Mouse (Mus musculus) limb, embryonic 13.5 days (tissue): ENCODE measurements around the gene Metap2. TPM values are rescaled to one million over a fixed set of nuclear protein-coding genes. Genes with fewer than 3 reads are reported as not detected.
"Not testable (repeated sequence)": the region's sequence is repeated elsewhere in the genome, so short reads cannot be mapped to it uniquely, and the experiment has no call there.

Experiments
- ATAC-seq: fragments of 200-750 bp; cut with Nextera tagmentation; 2 replicates; pipeline ENCODE4 v1.8.0; 2017; ENCODE audit warnings: low read depth, moderate number of reproducible peaks, moderate TSS enrichment; ENCODE audit not compliant: low FRiP score
- H3K27ac ChIP-seq: fragments of 300-500 bp; sonication (generic); 2 replicates; pipeline ENCODE4 v1.5.1; 2015; ENCODE audit warnings: inconsistent platforms, mild to moderate bottlenecking, moderate library complexity
- H3K27me3 ChIP-seq: fragments of 300-500 bp; sonication (generic); 2 replicates; pipeline ENCODE4 v1.6.1; 2015; ENCODE audit warnings: mild to moderate bottlenecking, inconsistent platforms
- H3K36me3 ChIP-seq: fragments of 300-500 bp; sonication (generic); 2 replicates; pipeline ENCODE4 v1.6.1; 2015; ENCODE audit warnings: inconsistent platforms, mild to moderate bottlenecking, moderate library complexity
- H3K4me1 ChIP-seq: fragments of 300-500 bp; sonication (generic); 2 replicates; pipeline ENCODE4 v1.6.1; 2015; ENCODE audit warnings: inconsistent platforms
- H3K4me2 ChIP-seq: fragments of 300-500 bp; sonication (generic); replicated peaks from 2 replicates; pipeline ENCODE4 v1.6.1; 2015; ENCODE audit warnings: inconsistent platforms, mild to moderate bottlenecking, moderate library complexity
- H3K4me3 ChIP-seq: fragments of 300-500 bp; sonication (generic); 2 replicates; pipeline ENCODE4 v1.5.1; 2015; ENCODE audit warnings: moderate library complexity, mild to moderate bottlenecking, inconsistent platforms
- H3K9ac ChIP-seq: fragments of 300-500 bp; sonication (generic); 2 replicates; pipeline ENCODE4 v1.6.1; 2015; ENCODE audit warnings: mild to moderate bottlenecking, inconsistent platforms
- H3K9me3 ChIP-seq: fragments of 300-500 bp; sonication (generic); 2 replicates; pipeline ENCODE4 v1.6.1; 2016; ENCODE audit warnings: inconsistent platforms
- WGBS: fragments of 180-500 bp; shearing (Covaris S2); methylation state at CpG from one replicate; pipeline ENCODE4 v1.1.7; 2015; 5-methylcytosine and 5-hydroxymethylcytosine counted together
- polyA plus RNA-seq: library from polyadenylated mRNA; unstranded; fragments of >200 nt; fragmentation: Nextera tagmentation; extraction: Ambion mirVana; gene quantifications from 2 replicates; pipeline ENCODE4 v1.2.1, GENCODE M21; 2015

Gene Metap2
- polyA plus RNA-seq, 1 experiment from 2014 or later: 188 TPM

DNA sequence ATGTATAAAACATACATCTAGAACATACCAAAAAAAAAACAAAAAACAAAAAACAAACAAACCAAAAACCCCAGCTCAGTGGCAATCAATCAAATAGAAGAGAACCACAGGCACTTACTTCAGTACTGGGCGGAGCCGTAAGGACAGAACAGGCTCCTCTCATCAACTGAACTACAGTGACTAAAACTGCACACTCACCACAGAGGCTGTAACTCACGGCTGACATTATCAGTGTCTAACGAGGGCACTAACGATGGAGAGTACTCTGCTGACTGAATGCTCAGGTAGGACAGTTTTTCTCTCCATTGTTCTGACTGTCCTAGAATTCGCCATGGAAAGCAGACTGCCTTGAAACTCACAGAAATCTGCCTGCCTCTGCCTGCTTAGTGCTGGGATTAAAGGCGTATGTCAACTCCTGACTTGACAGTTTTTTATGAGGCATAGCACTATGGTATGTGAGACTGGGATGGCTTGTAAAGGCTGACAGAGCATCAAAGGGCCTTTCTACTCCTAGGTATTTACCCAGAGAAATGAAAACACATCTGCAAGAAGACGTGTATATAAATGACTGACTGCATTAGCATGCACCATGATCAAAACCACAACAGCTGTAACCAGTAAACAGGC lies 14.0 kb downstream of the Metap2 start:
- Histone ChIP-seq H3K27me3 (no peaks in the 10 kb centered on the region), H3K9ac (no peak overlapping the region), H3K36me3 (peaks cover 68% of the 10 kb centered on the region), H3K27ac (no peak overlapping the region), H3K4me2 (no peak overlapping the region), H3K4me3 (no peak overlapping the region), H3K9me3 (no peaks in the 10 kb centered on the region), H3K4me1 (peaks cover 3% of the 10 kb centered on the region; the same call in 1 of the 2 replicates)
- no peak for ATAC-seq
- 74% methylated on average over 8 of the region's 8 CpGs for WGBS

DNA sequence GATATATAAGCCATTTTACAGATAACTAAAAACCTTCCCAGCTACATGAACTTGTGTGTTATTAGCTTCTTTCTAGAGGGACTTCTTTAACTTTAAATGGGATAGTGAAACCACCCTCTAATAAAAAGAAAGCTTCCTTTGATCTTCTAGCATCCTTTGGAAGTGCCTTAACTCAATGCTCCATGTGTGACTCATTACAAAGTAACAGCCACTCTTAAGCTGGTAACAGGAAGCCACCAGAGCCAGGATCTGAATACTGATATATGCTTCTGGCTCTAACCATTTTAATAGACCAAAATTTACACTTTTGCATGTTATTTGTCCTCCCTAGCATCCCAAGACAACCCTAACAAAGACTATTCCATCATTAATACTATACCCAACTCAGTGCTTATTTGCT lies 15.0 kb downstream of the Metap2 start:
- H3K27me3 ChIP-seq: no peaks in the 10 kb centered on the region
- no peak overlapping the region for H3K27ac ChIP-seq
- H3K4me3 ChIP-seq: no peak overlapping the region
- H3K9me3 ChIP-seq: no peaks in the 10 kb centered on the region
- ATAC-seq: no peak
- no peaks in the 10 kb centered on the region for H3K4me1 ChIP-seq
- H3K36me3 ChIP-seq: peaks cover 68% of the 10 kb centered on the region
- no peak overlapping the region for H3K9ac ChIP-seq
- H3K4me2 ChIP-seq: no peak overlapping the region

- ATAC-seq: no peak
- Histone ChIP-seq H3K4me2 (no peak overlapping the region), H3K27me3 (no peaks in the 10 kb centered on the region), H3K9me3 (no peaks in the 10 kb centered on the region), H3K4me1 (no peaks in the 10 kb centered on the region), H3K27ac (no peak overlapping the region), H3K4me3 (no peak overlapping the region), H3K36me3 (peaks cover 61% of the 10 kb centered on the region), H3K9ac (no peak overlapping the region)
- WGBS: 92% methylated on average over 4 of the region's 4 CpGs
Measured at GRCm38 (mm10) chr10:93878732-93879131, 18.2 kb downstream of the Metap2 start.

DNA sequence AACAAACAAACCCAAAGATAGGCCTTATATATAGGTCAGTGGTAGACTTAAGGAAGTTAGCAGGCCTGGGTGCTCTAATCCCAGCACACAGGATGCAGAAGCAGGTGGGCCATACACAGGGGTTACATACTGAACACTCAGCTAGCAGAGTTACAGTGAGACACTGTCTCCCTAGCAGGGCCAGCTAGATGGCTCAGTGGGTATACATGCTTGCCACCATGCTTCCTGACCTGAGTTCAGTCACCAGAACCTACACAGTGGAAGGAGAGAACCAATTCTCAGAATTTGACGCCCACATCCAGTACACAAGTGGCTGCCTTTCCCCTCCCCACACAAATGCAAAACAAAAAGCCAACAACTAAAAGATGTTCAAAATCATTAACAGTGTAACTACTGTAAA lies 20.1 kb downstream of the Metap2 start:
- H3K9ac ChIP-seq: no peak overlapping the region
- no peak for ATAC-seq
- no peaks in the 10 kb centered on the region for H3K4me1 ChIP-seq
- H3K27me3 ChIP-seq: no peaks in the 10 kb centered on the region
- no peak overlapping the region for H3K27ac ChIP-seq
- no peak overlapping the region for H3K4me2 ChIP-seq
- WGBS: 85% methylated on average over 1 of the region's 1 CpGs
- H3K36me3 ChIP-seq: peaks cover 67% of the 10 kb centered on the region
- H3K4me3 ChIP-seq: no peak overlapping the region
- H3K9me3 ChIP-seq: no peaks in the 10 kb centered on the region

DNA sequence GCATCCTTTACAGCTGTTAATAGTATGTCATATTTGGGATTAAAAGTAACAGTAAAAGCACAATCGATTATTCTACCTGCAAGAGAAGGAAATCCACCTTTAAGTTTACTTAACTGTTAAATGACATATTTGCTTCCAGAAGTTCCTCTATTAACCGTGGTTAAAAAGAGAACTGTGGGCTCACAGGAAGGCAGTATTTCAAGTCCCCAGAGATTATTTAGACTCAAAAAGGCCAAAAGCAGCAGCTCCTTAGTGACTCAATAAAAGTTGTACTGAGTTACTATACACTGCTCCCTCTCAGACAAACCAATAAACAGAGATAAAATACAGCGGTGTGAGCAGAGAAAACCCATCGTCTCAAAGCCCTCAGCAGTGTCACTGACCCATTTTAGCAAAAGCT lies 28.0 kb downstream of the Metap2 start:
- H3K27me3 ChIP-seq: no peaks in the 10 kb centered on the region
- 75% methylated on average over 4 of the region's 4 CpGs for WGBS
- H3K36me3 ChIP-seq: peaks cover 86% of the 10 kb centered on the region

GRCm38 (mm10) chr10:93868401-93868800 lies 28.5 kb downstream of the Metap2 start:
- Histone ChIP-seq H3K36me3 (peaks cover 84% of the 10 kb centered on the region), H3K4me3 (no peak overlapping the region), H3K4me2 (no peak overlapping the region), H3K9me3 (no peaks in the 10 kb centered on the region), H3K9ac (no peak overlapping the region), H3K27ac (no peak overlapping the region), H3K27me3 (no peaks in the 10 kb centered on the region), H3K4me1 (no peaks in the 10 kb centered on the region)
- WGBS: 93% methylated on average over 7 of the region's 7 CpGs
- ATAC-seq: no peak

More for the DNA sequence above, 28.0 kb downstream of the Metap2 start:
- H3K4me1 ChIP-seq: no peaks in the 10 kb centered on the region
- no peaks in the 10 kb centered on the region for H3K9me3 ChIP-seq
- H3K4me3 ChIP-seq: no peak overlapping the region
- no peak for ATAC-seq
- no peak overlapping the region for H3K9ac ChIP-seq
- H3K27ac ChIP-seq: no peak overlapping the region
- H3K4me2 ChIP-seq: no peak overlapping the region

DNA sequence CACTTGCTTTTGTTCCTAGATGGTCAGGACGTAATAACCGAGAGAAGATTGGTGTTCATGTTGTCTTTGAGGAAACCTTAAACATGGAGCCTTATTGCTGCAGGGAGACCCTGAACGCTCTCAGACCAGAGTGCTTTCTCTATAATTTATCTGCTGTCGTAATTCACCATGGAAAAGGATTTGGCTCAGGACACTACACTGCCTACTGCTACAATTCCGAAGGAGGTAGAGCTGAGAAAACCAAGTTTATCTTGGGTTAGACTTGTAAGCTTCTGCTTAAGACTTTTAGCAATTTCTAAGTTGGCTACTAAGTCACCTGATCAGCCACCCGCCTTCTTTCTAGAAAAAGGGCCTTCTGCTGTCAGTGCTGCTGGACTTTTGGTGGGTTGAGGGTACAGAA lies 40.8 kb downstream of the Metap2 start:
- no peak for ATAC-seq
- 79% methylated on average over 6 of the region's 6 CpGs for WGBS

DNA sequence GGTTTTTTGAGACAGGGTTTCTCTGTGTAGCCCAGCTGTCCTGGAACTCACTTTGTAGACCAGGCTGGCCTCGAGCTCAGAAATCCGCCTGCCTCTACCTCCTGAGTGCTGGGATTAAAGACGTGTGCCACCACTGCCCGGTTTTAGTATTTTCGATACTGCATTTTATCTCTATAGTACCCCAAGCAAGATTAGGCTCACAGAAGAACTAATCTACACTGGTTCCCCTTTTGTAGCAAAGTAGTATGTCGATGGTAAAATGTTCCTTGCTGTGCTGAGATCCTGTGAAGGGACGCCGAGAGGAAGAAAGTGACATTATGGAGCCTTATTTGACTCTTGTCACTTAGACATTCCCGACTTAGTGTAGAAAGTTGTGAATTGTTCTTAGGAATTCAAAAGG lies 41.8 kb downstream of the Metap2 start:
- H3K4me3 ChIP-seq: no peak overlapping the region
- WGBS: 89% methylated on average over 9 of the region's 9 CpGs
- H3K4me2 ChIP-seq: no peak overlapping the region
- no peaks in the 10 kb centered on the region for H3K9me3 ChIP-seq
- ATAC-seq: no peak
- no peak overlapping the region for H3K27ac ChIP-seq
- H3K27me3 ChIP-seq: no peaks in the 10 kb centered on the region
- no peak overlapping the region for H3K9ac ChIP-seq
- H3K4me1 ChIP-seq: no peaks in the 10 kb centered on the region
- H3K36me3 ChIP-seq: peaks cover 10% of the 10 kb centered on the region

More for the DNA sequence above, 40.8 kb downstream of the Metap2 start:
- Histone ChIP-seq H3K4me3 (no peak overlapping the region), H3K4me1 (no peaks in the 10 kb centered on the region), H3K9ac (no peak overlapping the region), H3K27me3 (no peaks in the 10 kb centered on the region), H3K27ac (no peak overlapping the region), H3K4me2 (no peak overlapping the region), H3K36me3 (peaks cover 20% of the 10 kb centered on the region), H3K9me3 (no peaks in the 10 kb centered on the region)

- peaks cover 4% of the 10 kb centered on the region; the same call in 1 of the 2 replicates for H3K36me3 ChIP-seq
- no peak overlapping the region for H3K9ac ChIP-seq
- H3K9me3 ChIP-seq: peaks cover 14% of the 10 kb centered on the region
- H3K4me1 ChIP-seq: no peaks in the 10 kb centered on the region
- no peak overlapping the region for H3K27ac ChIP-seq
- H3K27me3 ChIP-seq: no peaks in the 10 kb centered on the region
- H3K4me3 ChIP-seq: no peak overlapping the region
- 95% methylated on average over 13 of the region's 13 CpGs for WGBS
- no peak for ATAC-seq
- no peak overlapping the region for H3K4me2 ChIP-seq
Measured at GRCm38 (mm10) chr10:93846706-93847105, 50.2 kb downstream of the Metap2 start.

GRCm38 (mm10) chr10:93835115-93835514 lies 61.8 kb downstream of the Metap2 start:
- H3K9ac ChIP-seq, H3K9me3 ChIP-seq, H3K4me2 ChIP-seq, H3K36me3 ChIP-seq, H3K27ac ChIP-seq, H3K4me3 ChIP-seq, ATAC-seq: not testable (repeated sequence)
- peaks cover 68% of the 10 kb centered on the region for H3K27me3 ChIP-seq
- WGBS: 86% methylated on average over 7 of the region's 7 CpGs
- H3K4me1 ChIP-seq: peaks cover 25% of the 10 kb centered on the region

DNA sequence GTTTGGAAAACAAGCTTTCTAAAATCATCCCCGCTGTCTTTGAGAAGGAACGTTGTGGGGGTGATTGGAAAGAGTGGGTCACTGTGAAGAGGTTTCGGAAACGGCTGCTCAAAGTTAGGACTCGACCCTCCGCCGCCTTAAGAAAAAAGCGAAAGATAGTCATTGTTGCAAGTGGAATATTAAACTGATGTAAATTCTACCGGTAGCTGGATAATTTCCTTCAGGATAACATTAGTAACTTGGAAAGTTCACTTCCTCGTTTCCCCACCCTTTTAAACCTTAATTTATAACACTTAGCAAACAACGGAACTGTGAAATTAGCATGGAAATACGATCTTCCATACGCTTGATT lies 62.5 kb downstream of the Metap2 start:
- H3K27me3 ChIP-seq: peaks cover 75% of the 10 kb centered on the region
- H3K27ac ChIP-seq: no peak overlapping the region
- peak overlapping the region; percentile 61; the same call in 1 of the 2 replicates for H3K9ac ChIP-seq
- no peak for ATAC-seq
- peak overlapping the region; percentile 97 for H3K4me2 ChIP-seq
- H3K9me3 ChIP-seq: no peaks in the 10 kb centered on the region
- H3K36me3 ChIP-seq: no peaks in the 10 kb centered on the region
- peak overlapping the region; percentile 65 for H3K4me3 ChIP-seq
- 5% methylated on average over 13 of the region's 13 CpGs for WGBS
- H3K4me1 ChIP-seq: peaks cover 25% of the 10 kb centered on the region

DNA sequence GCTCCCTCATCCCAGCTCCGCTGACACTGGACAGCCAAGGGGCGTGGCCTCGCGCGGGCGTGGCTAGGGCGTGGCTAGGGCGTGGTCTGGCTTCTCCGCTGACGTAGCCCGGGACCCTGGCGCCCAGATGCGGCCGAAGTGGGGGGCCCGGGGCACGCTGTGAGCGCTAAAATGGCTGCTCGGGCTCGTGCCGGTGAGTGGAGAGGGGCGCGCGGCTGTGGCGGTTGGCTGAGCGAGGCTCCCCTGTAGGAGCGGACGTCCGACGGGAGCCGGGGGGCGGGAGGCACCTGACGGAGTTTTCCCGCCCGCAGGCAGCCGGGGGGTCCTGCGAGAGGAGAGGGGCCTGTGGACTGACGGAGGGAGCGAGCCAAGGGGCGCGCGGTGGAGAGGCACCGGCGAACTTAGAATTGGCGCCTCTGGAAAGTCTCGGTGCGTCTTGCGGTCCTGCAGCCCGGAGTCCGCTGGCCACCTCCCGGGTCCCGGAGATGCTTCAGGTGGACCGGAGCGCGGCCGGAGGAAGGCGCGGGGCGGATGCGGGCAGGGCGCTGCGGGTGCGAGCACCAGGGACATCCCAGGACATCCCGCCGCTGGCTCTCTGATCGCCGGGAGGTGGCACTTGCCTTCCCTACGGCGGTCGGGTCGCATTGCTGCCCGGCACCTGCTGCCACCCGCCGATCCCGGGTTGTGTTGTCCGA lies 63.0 kb downstream of the Metap2 start:
- ATAC-seq: peak; percentile 91
- H3K9ac ChIP-seq: peak overlapping the region; percentile 61

GRCm38 (mm10) chr10:93833370-93833698 lies 63.6 kb downstream of the Metap2 start:
- ATAC-seq: no peak
- Histone ChIP-seq H3K9me3 (no peaks in the 10 kb centered on the region), H3K4me1 (peaks cover 25% of the 10 kb centered on the region), H3K27me3 (peaks cover 75% of the 10 kb centered on the region), H3K9ac (peak overlapping the region; percentile 61), H3K4me3 (peak overlapping the region; percentile 65), H3K27ac (no peak overlapping the region), H3K4me2 (peak overlapping the region; percentile 97), H3K36me3 (no peaks in the 10 kb centered on the region)
- 2% methylated on average over 16 of the region's 16 CpGs for WGBS

More for the DNA sequence above, 63.0 kb downstream of the Metap2 start:
- Histone ChIP-seq H3K36me3 (no peaks in the 10 kb centered on the region), H3K27me3 (peaks cover 75% of the 10 kb centered on the region), H3K9me3 (no peaks in the 10 kb centered on the region), H3K27ac (no peak overlapping the region), H3K4me2 (peak overlapping the region; percentile 97), H3K4me3 (peak overlapping the region; percentile 65), H3K4me1 (peaks cover 25% of the 10 kb centered on the region)
- WGBS: under 1% methylated on average over 72 of the region's 75 CpGs
